9 mouse cellular contexts compared by ENCODE assay signal in genomic region chr4:119421921-119422293, GRCm38 (mm10). TPM values are rescaled to one million over a fixed set of nuclear protein-coding genes. Genes with fewer than 3 reads are reported as not detected.
DNase-seq lines count a peak whose midpoint lies in the region; ATAC-seq lines count a peak whose summit lies in the region.
"Had no signal": no experiment of that assay in that cellular context is flagged by ENCODE, and none has a peak within 500 bp of the region (broad histone marks: within the 10 kb centered on the region; RNA-seq: fewer than 3 reads in every experiment).

No protein-coding gene starts in this region.

- peak overlapping the region; percentile 96 for H3K27ac ChIP-seq in kidney, embryonic 16.5 days (ENCODE audit: low read length)
- H3K27ac ChIP-seq in intestine, embryonic 15.5 days, result peak overlapping the region; percentile 85
- H3K27ac ChIP-seq in midbrain, embryonic 14.5 days (replicated peaks; ENCODE audit: low read depth, low read length), result peak overlapping the region; percentile 90

- H3K9ac ChIP-seq in kidney, embryonic 16.5 days (replicated peaks; ENCODE audit: low read length), result peak overlapping the region; percentile 88
- peak overlapping the region; percentile 88 for H3K9ac ChIP-seq in intestine, embryonic 15.5 days
- H3K9ac ChIP-seq in midbrain, embryonic 14.5 days (replicated peaks; ENCODE audit: low read length), result peak overlapping the region; percentile 70

- H3K36me3 ChIP-seq in kidney, embryonic 16.5 days (ENCODE audit: insufficient read depth, low read length), result 0 out of 2 replicates have a peak, but pooled peaks cover 7% of the 10 kb centered on the region
- no peaks in the 10 kb centered on the region for H3K36me3 ChIP-seq in intestine, embryonic 15.5 days
- 0 out of 2 replicates have a peak, but pooled peaks cover 3% of the 10 kb centered on the region for H3K36me3 ChIP-seq in midbrain, embryonic 14.5 days (ENCODE audit: control insufficient read depth, insufficient read depth, low read length)

- peak; percentile 52 for ATAC-seq in kidney, embryonic 16.5 days (ENCODE audit: low FRiP score, low TSS enrichment)
- ATAC-seq in erythroid progenitor cell, adult 5-6 weeks (replicated peaks; ENCODE audit: low FRiP score, poor library complexity, severe bottlenecking), result peak; percentile 5; the same call in 1 of the 2 replicates
- peak; percentile 68 for ATAC-seq in intestine, embryonic 15.5 days
- peak; percentile 65 for ATAC-seq in midbrain, embryonic 14.5 days (ENCODE audit: low FRiP score, low TSS enrichment)

- DNase-seq in kidney, postnatal 10 days, result no peak
- peak; percentile 21 for DNase-seq in MEL-GATA-1-ER (ENCODE audit: extremely low read depth, low read depth)
- no peak for DNase-seq in midbrain, embryonic 14.5 days
- no peak for DNase-seq in spleen, adult 12 weeks (ENCODE audit: low spot score)
- no peak for DNase-seq in B cell, adult 2 months

- H3K4me1 ChIP-seq in kidney, embryonic 16.5 days (ENCODE audit: insufficient read depth, low read length), result peaks cover 20% of the 10 kb centered on the region
- H3K4me1 ChIP-seq in intestine, embryonic 15.5 days (replicated peaks), result peaks cover 4% of the 10 kb centered on the region
- H3K4me1 ChIP-seq in midbrain, embryonic 14.5 days (ENCODE audit: control insufficient read depth, insufficient read depth, low read length), result peaks cover 16% of the 10 kb centered on the region

- no peaks in the 10 kb centered on the region for H3K27me3 ChIP-seq in kidney, embryonic 16.5 days (ENCODE audit: insufficient read depth, low read length)
- H3K27me3 ChIP-seq in intestine, embryonic 15.5 days (replicated peaks), result no peaks in the 10 kb centered on the region
- 0 out of 2 replicates have a peak, but pooled peaks cover 4% of the 10 kb centered on the region for H3K27me3 ChIP-seq in midbrain, embryonic 14.5 days (ENCODE audit: control insufficient read depth, insufficient read depth, low read length)

- under 1% methylated on average over 31 of the region's 31 CpGs for WGBS in kidney, embryonic 16.5 days
- under 1% methylated on average over 31 of the region's 31 CpGs for WGBS in intestine, embryonic 15.5 days
- under 1% methylated on average over 31 of the region's 31 CpGs for WGBS in midbrain, embryonic 14.5 days

- H3K9me3 ChIP-seq in kidney, embryonic 16.5 days (ENCODE audit: low read length), result no peaks in the 10 kb centered on the region
- H3K9me3 ChIP-seq in intestine, embryonic 15.5 days, result no peaks in the 10 kb centered on the region
- no peaks in the 10 kb centered on the region for H3K9me3 ChIP-seq in midbrain, embryonic 14.5 days (ENCODE audit: control insufficient read depth, low read length)

- peak overlapping the region; percentile 82 for H3K4me2 ChIP-seq in kidney, embryonic 16.5 days (replicated peaks; ENCODE audit: low read depth, low read length)
- H3K4me2 ChIP-seq in intestine, embryonic 15.5 days (replicated peaks), result peak overlapping the region; percentile 78
- H3K4me2 ChIP-seq in midbrain, embryonic 14.5 days (ENCODE audit: low read length), result peak overlapping the region; percentile 94

- peak overlapping the region; percentile 81 for H3K4me3 ChIP-seq in kidney, embryonic 16.5 days (ENCODE audit: low read length)
- H3K4me3 ChIP-seq in intestine, embryonic 15.5 days (replicated peaks), result peak overlapping the region; percentile 79
- peak overlapping the region; percentile 59 for H3K4me3 ChIP-seq in midbrain, embryonic 14.5 days (replicated peaks; ENCODE audit: low read depth, low read length)

RNA-seq across cellular contexts. Expression of gene Ppcs, which starts 0.3 kb away (rescaled TPM):
- 49.0 and 52.8 TPM in 2 replicates for polyA plus RNA-seq in kidney, embryonic 16.5 days (2015; fragmentation: Nextera tagmentation; extraction: Ambion mirVana)
- total RNA-seq in erythroid progenitor cell, adult 5-6 weeks (2015; ENCODE audit: low replicate concordance), result 10.9 and 23.4 TPM in 2 replicates
- total RNA-seq in erythroid progenitor cell, adult 5-6 weeks (2017; ENCODE audit: low replicate concordance), result 5.3 and 17.2 TPM in 2 replicates
- 40.9 and 43.8 TPM in 2 replicates for polyA plus RNA-seq in intestine, embryonic 15.5 days (2015; fragmentation: Nextera tagmentation; extraction: Ambion mirVana)
- 20.9 and 24.5 TPM in 2 replicates for polyA plus RNA-seq in midbrain, embryonic 14.5 days (2014; fragmentation: Nextera tagmentation; extraction: Ambion mirVana)

RNA-seq across cellular contexts. Expression of gene Zmynd12, which starts 0.7 kb away (rescaled TPM):
- polyA plus RNA-seq in kidney, embryonic 16.5 days (2015; fragmentation: Nextera tagmentation; extraction: Ambion mirVana), result 0.75 and 0.87 TPM in 2 replicates
- total RNA-seq in erythroid progenitor cell, adult 5-6 weeks (2015; ENCODE audit: low replicate concordance), result 3.4 TPM in 1 of 2 replicates, not detected in the other
- not detected in 2 replicates for total RNA-seq in erythroid progenitor cell, adult 5-6 weeks (2017; ENCODE audit: low replicate concordance)
- 0.56 and 0.57 TPM in 2 replicates for polyA plus RNA-seq in intestine, embryonic 15.5 days (2015; fragmentation: Nextera tagmentation; extraction: Ambion mirVana)
- 0.30 and 0.45 TPM in 2 replicates for polyA plus RNA-seq in midbrain, embryonic 14.5 days (2014; fragmentation: Nextera tagmentation; extraction: Ambion mirVana)
- total RNA-seq: left cerebral cortex, postnatal 10 days had no signal

RNA-seq across cellular contexts. Expression of gene Ccdc30, which starts 6.6 kb away (rescaled TPM):
- 7.5 TPM in 2 replicates for polyA plus RNA-seq in kidney, embryonic 16.5 days (2015; fragmentation: Nextera tagmentation; extraction: Ambion mirVana)
- not detected in 2 replicates for total RNA-seq in erythroid progenitor cell, adult 5-6 weeks (2015; ENCODE audit: low replicate concordance)
- total RNA-seq in erythroid progenitor cell, adult 5-6 weeks (2017; ENCODE audit: low replicate concordance), result not detected in 2 replicates
- 5.2 and 5.5 TPM in 2 replicates for polyA plus RNA-seq in intestine, embryonic 15.5 days (2015; fragmentation: Nextera tagmentation; extraction: Ambion mirVana)
- polyA plus RNA-seq in midbrain, embryonic 14.5 days (2014; fragmentation: Nextera tagmentation; extraction: Ambion mirVana), result 19.3 and 20.6 TPM in 2 replicates

Comparison
In these comparisons a context has a peak if more than half of its experiments do, and no peak if none do; other contexts are left out.
1. ATAC-seq: peak in every context shown above with its lines; median percentile 68 in intestine, embryonic 15.5 days; 65 in midbrain, embryonic 14.5 days; 52 in kidney, embryonic 16.5 days; 5 in erythroid progenitor cell, adult 5-6 weeks.